Mouse (Mus musculus): ENCODE data around the gene Prune2. TPM values are rescaled to one million over a fixed set of nuclear protein-coding genes. Genes with fewer than 3 reads are reported as not detected.

The Prune2 gene
- total RNA-seq, 1 experiment = 42.0 TPM

DNA sequence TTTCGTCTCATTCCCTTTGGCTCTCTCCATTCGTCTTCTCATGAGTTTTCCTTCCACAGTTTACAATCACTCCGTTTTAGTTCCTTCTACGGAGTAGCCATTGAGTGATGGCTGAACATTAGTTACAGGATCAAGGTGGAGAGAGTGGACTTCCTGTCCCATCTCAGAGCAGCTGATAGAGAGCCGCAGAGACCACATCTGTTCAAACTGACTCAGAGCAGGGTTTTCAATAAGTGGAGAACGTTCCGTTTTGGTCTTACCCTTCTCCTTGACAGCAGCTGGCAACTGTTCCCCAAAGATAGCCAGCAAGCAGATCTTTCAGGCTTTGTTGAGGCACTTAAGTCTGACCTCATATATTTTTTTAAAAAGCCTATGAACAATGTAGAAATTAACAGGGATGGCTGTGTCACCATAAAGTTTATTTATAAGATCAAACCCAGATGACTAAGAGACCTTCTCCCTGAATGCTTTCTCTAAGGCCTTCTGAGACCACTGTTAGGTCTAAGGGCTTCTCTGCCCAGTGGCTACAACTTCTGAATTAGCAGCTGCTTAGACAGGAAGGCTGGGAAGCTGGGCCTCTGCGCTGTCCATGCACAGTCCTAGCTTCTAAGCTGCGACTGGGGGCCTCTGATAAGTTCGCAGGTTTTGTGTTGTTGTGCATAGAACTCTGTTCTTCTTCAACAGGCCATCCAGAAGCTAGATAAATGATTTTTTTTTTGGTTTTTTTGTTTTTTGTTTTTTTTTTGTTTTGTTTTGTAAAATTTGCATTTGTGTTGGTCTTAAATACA, 58.6 kb downstream of the Prune2 start:
- in situ Hi-C loops (cut with MboI; ENCODE audit: low sequenced_read_pairs in 2 of 2, unreplicated experiment in 2 of 2) = no loop called here
- H3K27ac ChIP-seq (ENCODE audit: insufficient read depth, low read depth, low read length, poor library complexity, severe bottlenecking) = no peak overlapping the region
- H3K36me3 ChIP-seq (ENCODE audit: control insufficient read depth, insufficient read depth, low read length, poor library complexity, severe bottlenecking) = no peaks in the 10 kb centered on the region
- TF ChIP-seq MAFK (IDR thresholded peaks at IDR 0.05; ENCODE audit: insufficient read depth, low read depth, low read length) (no peak), ZC3H11A (IDR thresholded peaks at IDR 0.05; ENCODE audit: borderline replicate concordance, low read depth, low read length) (no peak), HCFC1 (IDR thresholded peaks at IDR 0.05; ENCODE audit: borderline replicate concordance, insufficient read depth, low read length) (no peak), ZNF384 (IDR thresholded peaks at IDR 0.05; ENCODE audit: low read depth, low read length) (no peak), CHD2 (IDR thresholded peaks at IDR 0.05; ENCODE audit: low read depth, low read length) (no peak)
- H3K9ac ChIP-seq (ENCODE audit: insufficient read depth, low read depth, low read length, poor library complexity, severe bottlenecking) = no peak overlapping the region
- H3K4me1 ChIP-seq (ENCODE audit: control insufficient read depth in 2 of 2, insufficient read depth in 2 of 2, low read length in 2 of 2, poor library complexity in 1 of 2) = peaks cover 2% of the 10 kb centered on the region in 2 experiments; a peak in 2 of 4 replicates
- H3K4me3 ChIP-seq (ENCODE audit: insufficient read depth in 1 of 2, low read depth in 1 of 2, low read length in 2 of 2, poor library complexity in 1 of 2, severe bottlenecking in 1 of 2) = no peak overlapping the region
- DNase-seq (ENCODE audit: low read depth, low spot score) = no peak
- no peaks in the 10 kb centered on the region for H3K9me3 ChIP-seq (ENCODE audit: control insufficient read depth, insufficient read depth, low read depth, low read length)

DNA sequence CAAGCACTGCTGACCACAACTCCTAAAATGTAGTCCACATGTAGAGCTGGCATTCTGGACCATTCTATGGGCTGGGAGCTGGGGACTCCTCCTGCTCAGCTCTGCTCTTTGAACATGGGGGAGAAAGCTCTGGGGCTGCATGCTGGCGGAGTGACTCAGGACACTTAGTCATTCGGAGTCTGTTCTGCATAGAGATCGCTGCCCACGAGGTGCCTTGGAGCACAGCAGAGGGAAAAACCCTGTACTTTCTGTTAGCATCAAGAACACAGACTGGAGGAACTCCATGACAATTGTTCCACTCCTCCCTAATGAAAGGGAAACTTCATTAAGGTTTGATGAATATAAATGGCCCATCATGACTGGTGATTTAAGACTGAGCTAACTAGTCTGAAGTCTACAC, 68.8 kb downstream of the Prune2 start:
- H3K27ac ChIP-seq (ENCODE audit: insufficient read depth, low read depth, low read length, poor library complexity, severe bottlenecking) = no peak overlapping the region
- no peak overlapping the region for H3K9ac ChIP-seq (ENCODE audit: insufficient read depth, low read depth, low read length, poor library complexity, severe bottlenecking)
- TF ChIP-seq CHD2 (IDR thresholded peaks at IDR 0.05; ENCODE audit: low read depth, low read length) (no peak), HCFC1 (IDR thresholded peaks at IDR 0.05; ENCODE audit: borderline replicate concordance, insufficient read depth, low read length) (no peak), ZNF384 (IDR thresholded peaks at IDR 0.05; ENCODE audit: low read depth, low read length) (no peak), MAFK (IDR thresholded peaks at IDR 0.05; ENCODE audit: insufficient read depth, low read depth, low read length) (no peak)
- H3K4me1 ChIP-seq (ENCODE audit: control insufficient read depth in 2 of 2, insufficient read depth in 2 of 2, low read length in 2 of 2, poor library complexity in 1 of 2) = no peaks in the 10 kb centered on the region; a peak in 1 of 4 replicates
- DNase-seq (ENCODE audit: low read depth, low spot score) = no peak
- H3K36me3 ChIP-seq (ENCODE audit: control insufficient read depth, insufficient read depth, low read length, poor library complexity, severe bottlenecking) = no peaks in the 10 kb centered on the region
- H3K9me3 ChIP-seq (ENCODE audit: control insufficient read depth, insufficient read depth, low read depth, low read length) = no peaks in the 10 kb centered on the region
- H3K4me3 ChIP-seq (ENCODE audit: insufficient read depth in 1 of 2, low read depth in 1 of 2, low read length in 2 of 2, poor library complexity in 1 of 2, severe bottlenecking in 1 of 2) = no peak overlapping the region
- in situ Hi-C loops (cut with MboI; ENCODE audit: low sequenced_read_pairs in 2 of 2, unreplicated experiment in 2 of 2) = no loop called here

GRCm38 (mm10) chr19:17030276-17030675, 74.4 kb downstream of the Prune2 start:
- TF ChIP-seq CHD2 (IDR thresholded peaks at IDR 0.05; ENCODE audit: low read depth, low read length) (no peak), ZC3H11A (IDR thresholded peaks at IDR 0.05; ENCODE audit: borderline replicate concordance, low read depth, low read length) (peak; percentile 88)
- H3K4me1 ChIP-seq (ENCODE audit: control insufficient read depth in 2 of 2, insufficient read depth in 2 of 2, low read length in 2 of 2, poor library complexity in 1 of 2) = no peaks in the 10 kb centered on the region; a peak in 1 of 4 replicates
- no peaks in the 10 kb centered on the region for H3K9me3 ChIP-seq (ENCODE audit: control insufficient read depth, insufficient read depth, low read depth, low read length)
- H3K9ac ChIP-seq (ENCODE audit: insufficient read depth, low read depth, low read length, poor library complexity, severe bottlenecking) = no peak overlapping the region
- no peak overlapping the region for H3K4me3 ChIP-seq (ENCODE audit: insufficient read depth in 1 of 2, low read depth in 1 of 2, low read length in 2 of 2, poor library complexity in 1 of 2, severe bottlenecking in 1 of 2)
- H3K36me3 ChIP-seq (ENCODE audit: control insufficient read depth, insufficient read depth, low read length, poor library complexity, severe bottlenecking) = no peaks in the 10 kb centered on the region
- no peak overlapping the region for H3K27ac ChIP-seq (ENCODE audit: insufficient read depth, low read depth, low read length, poor library complexity, severe bottlenecking)
- in situ Hi-C loops (cut with MboI; ENCODE audit: low sequenced_read_pairs in 2 of 2, unreplicated experiment in 2 of 2) = no loop called here
- DNase-seq (ENCODE audit: low read depth, low spot score) = peak; percentile 60

DNA sequence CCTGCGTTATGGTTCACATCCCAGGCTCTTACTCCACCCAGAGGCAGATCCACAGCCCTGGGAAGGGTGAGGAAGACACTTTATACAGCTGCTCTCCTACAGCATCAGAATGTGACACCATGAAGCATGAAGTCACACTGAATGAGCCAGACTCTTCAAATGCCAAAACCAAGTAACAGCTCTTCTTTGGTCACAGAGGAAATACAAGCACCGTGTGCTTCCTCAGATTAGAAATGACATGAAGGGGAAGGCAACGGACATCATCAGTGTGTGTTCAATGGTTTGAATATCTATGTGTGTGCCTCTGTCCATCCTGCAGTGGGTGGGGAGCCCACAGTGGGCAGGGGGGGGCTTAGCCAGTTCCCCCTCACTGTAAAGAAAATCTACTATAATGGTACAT, 76.4 kb downstream of the Prune2 start:
- no peak overlapping the region for H3K4me3 ChIP-seq (ENCODE audit: insufficient read depth in 1 of 2, low read depth in 1 of 2, low read length in 2 of 2, poor library complexity in 1 of 2, severe bottlenecking in 1 of 2)
- no peaks in the 10 kb centered on the region; a peak in 1 of 4 replicates for H3K4me1 ChIP-seq (ENCODE audit: control insufficient read depth in 2 of 2, insufficient read depth in 2 of 2, low read length in 2 of 2, poor library complexity in 1 of 2)
- TF ChIP-seq HCFC1 (IDR thresholded peaks at IDR 0.05; ENCODE audit: borderline replicate concordance, insufficient read depth, low read length) (no peak), ZNF384 (IDR thresholded peaks at IDR 0.05; ENCODE audit: low read depth, low read length) (no peak), ZC3H11A (IDR thresholded peaks at IDR 0.05; ENCODE audit: borderline replicate concordance, low read depth, low read length) (no peak), MAFK (IDR thresholded peaks at IDR 0.05; ENCODE audit: insufficient read depth, low read depth, low read length) (no peak), CHD2 (IDR thresholded peaks at IDR 0.05; ENCODE audit: low read depth, low read length) (no peak)
- DNase-seq (ENCODE audit: low read depth, low spot score) = no peak
- no peak overlapping the region for H3K9ac ChIP-seq (ENCODE audit: insufficient read depth, low read depth, low read length, poor library complexity, severe bottlenecking)
- H3K9me3 ChIP-seq (ENCODE audit: control insufficient read depth, insufficient read depth, low read depth, low read length) = no peaks in the 10 kb centered on the region
- H3K36me3 ChIP-seq (ENCODE audit: control insufficient read depth, insufficient read depth, low read length, poor library complexity, severe bottlenecking) = no peaks in the 10 kb centered on the region
- in situ Hi-C loops (cut with MboI; ENCODE audit: low sequenced_read_pairs in 2 of 2, unreplicated experiment in 2 of 2) = no loop called here
- no peak overlapping the region for H3K27ac ChIP-seq (ENCODE audit: insufficient read depth, low read depth, low read length, poor library complexity, severe bottlenecking)

Measured in ES-E14 (cell line).